In genomic region chr3:146655111-146655577, GRCm38 (mm10) we compare ENCODE assay signal across 10 mouse cellular contexts. TPM values are rescaled to one million over a fixed set of nuclear protein-coding genes. Genes with fewer than 3 reads are reported as not detected.
DNase-seq lines count a peak whose midpoint lies in the region; ATAC-seq and TF ChIP-seq lines count a peak whose summit lies in the region.
"Had no signal": no experiment of that assay in that cellular context is flagged by ENCODE, and none has a peak within 500 bp of the region (broad histone marks: within the 10 kb centered on the region; RNA-seq: fewer than 3 reads in every experiment).

No protein-coding gene starts in this region.

- H3K27ac ChIP-seq in lung, postnatal 0 days (ENCODE audit: low read length): no peak overlapping the region
- no peak overlapping the region for H3K27ac ChIP-seq in midbrain, embryonic 16.5 days (ENCODE audit: low read length)
- H3K27ac ChIP-seq: lung, embryonic 15.5 days had no signal

- TF ChIP-seq EP300 in lung, postnatal 0 days (IDR thresholded peaks at IDR 0.05): no peak

- 50% methylated on average over 2 of the region's 2 CpGs for WGBS in lung, postnatal 0 days
- WGBS in midbrain, embryonic 16.5 days: 80% methylated on average over 2 of the region's 2 CpGs

- no peaks in the 10 kb centered on the region for H3K9me3 ChIP-seq in lung, postnatal 0 days (ENCODE audit: low read length)
- H3K9me3 ChIP-seq in midbrain, embryonic 16.5 days (replicated peaks; ENCODE audit: control insufficient read depth, low read length, poor library complexity, severe bottlenecking): no peaks in the 10 kb centered on the region
- H3K9me3 ChIP-seq: lung, embryonic 15.5 days had no signal

- no peak overlapping the region for H3K4me3 ChIP-seq in lung, postnatal 0 days (ENCODE audit: low read depth, low read length)
- no peak overlapping the region for H3K4me3 ChIP-seq in midbrain, embryonic 16.5 days (ENCODE audit: low read depth, low read length)
- H3K4me3 ChIP-seq: lung, embryonic 15.5 days had no signal

- no peaks in the 10 kb centered on the region for H3K27me3 ChIP-seq in lung, postnatal 0 days (replicated peaks; ENCODE audit: insufficient read depth, low read length)
- no peaks in the 10 kb centered on the region for H3K27me3 ChIP-seq in midbrain, embryonic 16.5 days (ENCODE audit: control insufficient read depth, insufficient read depth, low read depth, low read length)
- H3K27me3 ChIP-seq: lung, embryonic 15.5 days had no signal

- H3K36me3 ChIP-seq in lung, postnatal 0 days (ENCODE audit: insufficient read depth, low read length): no peaks in the 10 kb centered on the region
- H3K36me3 ChIP-seq in midbrain, embryonic 16.5 days (ENCODE audit: control insufficient read depth, insufficient read depth, low read length): no peaks in the 10 kb centered on the region
- H3K36me3 ChIP-seq: lung, embryonic 15.5 days had no signal

- no peak for TF ChIP-seq CTCF in lung, postnatal 0 days (IDR thresholded peaks at IDR 0.05)

- H3K4me1 ChIP-seq in lung, postnatal 0 days (ENCODE audit: insufficient read depth, low read depth, low read length): no peaks in the 10 kb centered on the region
- no peaks in the 10 kb centered on the region for H3K4me1 ChIP-seq in midbrain, embryonic 16.5 days (ENCODE audit: control insufficient read depth, insufficient read depth, low read length)

- peak; percentile 30; the same call in 1 of the 2 replicates for ATAC-seq in lung, postnatal 0 days
- peak; percentile 36 for ATAC-seq in granulocyte monocyte progenitor cell, adult 5-6 weeks (replicated peaks; ENCODE audit: poor library complexity, severe bottlenecking)
- ATAC-seq in midbrain, embryonic 16.5 days: no peak
- ATAC-seq: forebrain, embryonic 14.5 days had no signal

- DNase-seq in lung, postnatal 0 days (ENCODE audit: low spot score): no peak
- no peak for DNase-seq in lung, postnatal 25 days (ENCODE audit: low spot score)
- peak; percentile 57 for DNase-seq in NIH3T3 (ENCODE audit: low read depth)
- peak; percentile 32 for DNase-seq in retina, postnatal 1 day
- DNase-seq in frontal cortex, postnatal 25 days (ENCODE audit: low spot score in 2 of 2): no peak

- no peak overlapping the region for H3K9ac ChIP-seq in lung, postnatal 0 days (replicated peaks; ENCODE audit: low read depth)
- H3K9ac ChIP-seq in midbrain, embryonic 16.5 days (ENCODE audit: low read depth, low read length): no peak overlapping the region
- H3K9ac ChIP-seq: lung, embryonic 15.5 days had no signal

- no peak overlapping the region for H3K4me2 ChIP-seq in lung, postnatal 0 days (replicated peaks; ENCODE audit: low read depth, low read length)
- no peak overlapping the region for H3K4me2 ChIP-seq in midbrain, embryonic 16.5 days (ENCODE audit: low read length)
- H3K4me2 ChIP-seq: lung, embryonic 15.5 days had no signal

RNA-seq across cellular contexts. Expression of gene 4930503B20Rik, which starts 4.0 kb away (rescaled TPM):
- not detected in 2 replicates for polyA plus RNA-seq in lung, postnatal 0 days (2015; fragmentation: Nextera tagmentation; extraction: Ambion mirVana)
- not detected in 2 replicates for total RNA-seq in granulocyte monocyte progenitor cell, adult 5-6 weeks (2014; fragmentation: Nextera tagmentation)
- 0.05 TPM in 1 of 2 replicates, not detected in the other for total RNA-seq in granulocyte monocyte progenitor cell, adult 5-6 weeks (2017)
- 0.09 TPM in 1 of 2 replicates, not detected in the other for polyA plus RNA-seq in midbrain, embryonic 16.5 days (2015; fragmentation: Nextera tagmentation; extraction: Ambion mirVana)
- polyA plus RNA-seq: forebrain, embryonic 14.5 days; kidney, embryonic 14.5 days had no signal

RNA-seq across cellular contexts. Expression of gene Samd13, which starts 30.2 kb away (rescaled TPM):
- 0.58 and 0.82 TPM in 2 replicates for polyA plus RNA-seq in lung, postnatal 0 days (2015; fragmentation: Nextera tagmentation; extraction: Ambion mirVana)
- 1.9 TPM in 1 of 2 replicates, not detected in the other for total RNA-seq in granulocyte monocyte progenitor cell, adult 5-6 weeks (2014; fragmentation: Nextera tagmentation)
- total RNA-seq in granulocyte monocyte progenitor cell, adult 5-6 weeks (2017): 0.36 and 2.2 TPM in 2 replicates
- polyA plus RNA-seq in midbrain, embryonic 16.5 days (2015; fragmentation: Nextera tagmentation; extraction: Ambion mirVana): 0.41 and 0.59 TPM in 2 replicates

RNA-seq across cellular contexts. Expression of gene Dnase2b, which starts 39.7 kb away (rescaled TPM):
- 0.05 and 0.07 TPM in 2 replicates for polyA plus RNA-seq in lung, postnatal 0 days (2015; fragmentation: Nextera tagmentation; extraction: Ambion mirVana)
- total RNA-seq in granulocyte monocyte progenitor cell, adult 5-6 weeks (2014; fragmentation: Nextera tagmentation): not detected in 2 replicates
- not detected in 2 replicates for total RNA-seq in granulocyte monocyte progenitor cell, adult 5-6 weeks (2017)
- polyA plus RNA-seq in midbrain, embryonic 16.5 days (2015; fragmentation: Nextera tagmentation; extraction: Ambion mirVana): not detected in 2 replicates
- polyA plus RNA-seq: forebrain, embryonic 14.5 days; kidney, embryonic 14.5 days; lung, embryonic 15.5 days had no signal

Comparison
In these comparisons a context has a peak if more than half of its experiments do, and no peak if none do; other contexts are left out.
1. DNase-seq: peak in NIH3T3 (single experiment) and retina, postnatal 1 day (single experiment); none in lung, postnatal 0 days (single experiment), lung, postnatal 25 days (single experiment) and frontal cortex, postnatal 25 days (0 of 2).